Mouse (Mus musculus) spleen, adult 2 months (tissue): ENCODE data around the gene Bicc1.

Experiments
- CTCF ChIP-seq: fragments of 200-500 bp; IDR thresholded peaks from 2 replicates; pipeline ENCODE4 v1.5.1; 2011; ENCODE audit warnings: mild to moderate bottlenecking, inconsistent platforms; ENCODE audit not compliant: insufficient read depth, insufficient read length, insufficient replicate concordance; ENCODE audit errors: extremely low read depth
- POLR2A ChIP-seq: fragments of 200-500 bp; IDR thresholded peaks from 2 replicates; pipeline ENCODE4 v1.6.1; 2011; ENCODE audit warnings: low read depth, low read length, inconsistent platforms

DNA sequence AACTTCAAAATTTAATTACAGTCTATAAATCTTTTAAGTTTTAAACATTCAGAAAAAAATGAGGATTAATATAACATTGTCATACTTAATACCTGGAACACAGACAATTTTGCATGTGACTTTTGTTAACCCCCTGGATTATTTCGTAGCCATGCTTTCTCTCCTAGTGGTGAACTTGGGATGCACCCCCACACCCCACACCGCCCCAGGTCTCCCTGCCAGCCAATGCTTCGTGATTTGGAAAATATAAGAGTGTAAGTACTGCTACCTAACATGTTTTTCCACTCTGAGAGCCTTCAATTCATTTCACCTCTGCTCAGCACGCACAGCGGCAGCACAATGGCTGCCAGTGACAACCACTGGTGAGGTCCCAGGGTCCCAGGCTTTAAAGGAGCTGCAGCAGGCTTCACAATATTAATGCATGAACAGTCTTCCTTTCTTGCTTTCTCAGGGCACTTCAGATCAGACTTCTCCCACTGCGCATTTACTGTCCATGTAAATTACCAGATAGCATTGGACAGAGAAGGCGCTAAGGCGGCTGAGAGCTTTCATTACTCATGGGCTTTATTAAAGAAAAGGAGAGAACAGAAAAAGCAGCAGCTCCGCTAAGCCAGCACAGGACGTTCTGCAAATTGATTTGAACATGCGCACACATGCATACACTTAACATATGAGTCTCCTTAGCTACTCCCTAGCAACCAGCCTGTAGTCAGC is 207.3 kb downstream of the Bicc1 start:
- no peak for TF ChIP-seq CTCF
- no peak for TF ChIP-seq POLR2A
